ENCODE assay signal across 9 mouse cellular contexts in genomic region chr17:87367640-87368039, GRCm38 (mm10). TPM values are rescaled to one million over a fixed set of nuclear protein-coding genes. Genes with fewer than 3 reads are reported as not detected.
DNase-seq lines count a peak whose midpoint lies in the region; ATAC-seq and TF ChIP-seq lines count a peak whose summit lies in the region.
"Had no signal": no experiment of that assay in that cellular context is flagged by ENCODE, and none has a peak within 500 bp of the region (broad histone marks: within the 10 kb centered on the region; RNA-seq: fewer than 3 reads in every experiment).

No protein-coding gene starts in this region.

- H3K4me2 ChIP-seq in heart, postnatal 0 days (ENCODE audit: low read depth, low read length), result no peak overlapping the region
- H3K4me2 ChIP-seq: neural tube, embryonic 12.5 days had no signal

- TF ChIP-seq CTCF in heart, postnatal 0 days (IDR thresholded peaks at IDR 0.05; ENCODE audit: low read depth), result no peak

- H3K9me3 ChIP-seq in heart, postnatal 0 days (replicated peaks; ENCODE audit: control insufficient read depth, low read length), result no peaks in the 10 kb centered on the region
- H3K9me3 ChIP-seq: neural tube, embryonic 12.5 days had no signal

- peaks cover 22% of the 10 kb centered on the region for H3K4me1 ChIP-seq in heart, postnatal 0 days (ENCODE audit: control insufficient read depth, insufficient read depth)

- ATAC-seq in heart, postnatal 0 days (ENCODE audit: insufficient read depth, low read depth), result peak; percentile 62
- no peak for ATAC-seq in activated CD4-positive, CD25-positive, alpha-beta regulatory T cell, adult 4 months

- WGBS in heart, postnatal 0 days, result 41% methylated on average over 3 of the region's 3 CpGs

- no peak for TF ChIP-seq EP300 in heart, postnatal 0 days (IDR thresholded peaks at IDR 0.05; ENCODE audit: low read depth)

- H3K27ac ChIP-seq in heart, postnatal 0 days (ENCODE audit: low read depth), result peak overlapping the region; percentile 51
- H3K27ac ChIP-seq: neural tube, embryonic 12.5 days had no signal

- DNase-seq in adrenal gland, adult 2 months, result peak; percentile 66
- DNase-seq in adrenal gland, postnatal 4 days (ENCODE audit: low spot score in 2 of 2), result no peak
- DNase-seq in urinary bladder, postnatal 14 days (ENCODE audit: low spot score), result peak; percentile 60
- no peak for DNase-seq in urinary bladder, postnatal 10 days (ENCODE audit: low spot score)
- DNase-seq in heart, postnatal 0 days (ENCODE audit: low spot score), result no peak
- DNase-seq in layer of hippocampus, postnatal 36 days, result peak; percentile 45 to 58
- DNase-seq in right cerebral cortex, postnatal 14 days, result peak; percentile 74

- H3K36me3 ChIP-seq in heart, postnatal 0 days (replicated peaks; ENCODE audit: control insufficient read depth, insufficient read depth, low read length), result no peaks in the 10 kb centered on the region
- H3K36me3 ChIP-seq: neural tube, embryonic 12.5 days had no signal

- H3K4me3 ChIP-seq in heart, postnatal 0 days (ENCODE audit: low read depth, low read length), result no peak overlapping the region
- H3K4me3 ChIP-seq: neural tube, embryonic 12.5 days had no signal

- H3K27me3 ChIP-seq in heart, postnatal 0 days (ENCODE audit: control insufficient read depth, insufficient read depth, low read length), result no peaks in the 10 kb centered on the region
- H3K27me3 ChIP-seq: neural tube, embryonic 12.5 days had no signal

- H3K9ac ChIP-seq in heart, postnatal 0 days (replicated peaks; ENCODE audit: low read depth, low read length), result no peak overlapping the region
- H3K9ac ChIP-seq: neural tube, embryonic 12.5 days had no signal

RNA-seq across cellular contexts. Expression of gene Stpg4, which starts 59.9 kb away (rescaled TPM):
- not detected for total RNA-seq in adrenal gland, adult 2 months (2021)
- not detected in 2 replicates for polyA plus RNA-seq in adrenal gland, adult 2 months (2012; rRNA removed)
- total RNA-seq in adrenal gland, postnatal 4 days (2021), result under 1 TPM in 1 of 2 experiments, not detected in 1; 0.51 TPM
- total RNA-seq in heart, postnatal 0 days (2014; rRNA removed; ENCODE audit: low replicate concordance), result not detected in 2 replicates
- polyA plus RNA-seq in heart, postnatal 0 days (2015; fragmentation: Nextera tagmentation; extraction: Ambion mirVana), result not detected in 2 replicates
- not detected for total RNA-seq in layer of hippocampus, postnatal 36 days (2021)
- polyA plus RNA-seq in activated CD4-positive, CD25-positive, alpha-beta regulatory T cell, adult 4 months (2017; shearing (Covaris generic)), result not detected
- polyA plus RNA-seq: neural tube, embryonic 12.5 days had no signal

Comparison
In these comparisons a context has a peak if more than half of its experiments do, and no peak if none do; other contexts are left out.
1. DNase-seq: peak in adrenal gland, adult 2 months (single experiment), urinary bladder, postnatal 14 days (single experiment), layer of hippocampus, postnatal 36 days (2 of 2) and right cerebral cortex, postnatal 14 days (single experiment); none in adrenal gland, postnatal 4 days (0 of 2), urinary bladder, postnatal 10 days (single experiment) and heart, postnatal 0 days (single experiment).